Mouse (Mus musculus) C2C12 (cell line): ENCODE results near the gene Csrnp2.

Experiments used
- CTCF ChIP-seq: IDR thresholded peaks from one replicate; pipeline ENCODE4 v1.5.1; 2011; ENCODE audit not compliant: control insufficient read depth, insufficient read depth, insufficient read length
- MAX ChIP-seq: IDR thresholded peaks from one replicate; pipeline ENCODE4 v1.6.1; 2011; ENCODE audit warnings: mild to moderate bottlenecking, control low read depth
- USF1 ChIP-seq: IDR thresholded peaks from one replicate; pipeline ENCODE4 v1.6.1; 2011; ENCODE audit warnings: low read depth, mild to moderate bottlenecking, control low read depth, moderate library complexity

DNA sequence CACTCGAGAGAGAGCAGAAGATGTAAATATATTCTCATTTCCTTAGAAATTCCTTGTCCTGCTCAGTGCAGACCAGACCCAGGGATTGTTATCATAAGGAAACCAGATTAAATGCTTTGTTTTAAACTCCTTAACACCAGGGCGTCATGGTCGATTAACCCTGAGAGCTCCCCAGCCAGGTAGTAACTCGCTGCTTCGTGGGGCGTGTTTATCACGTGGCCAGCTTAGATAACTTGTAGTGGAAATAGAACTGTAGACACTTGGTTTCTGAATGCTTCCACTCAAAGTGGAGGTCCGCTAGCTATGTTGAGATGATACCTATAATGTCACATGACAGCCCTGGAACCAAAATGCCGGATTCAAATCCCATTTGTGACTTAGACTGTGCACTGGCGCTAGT lies 25.3 kb downstream of the Csrnp2 start:
- TF ChIP-seq CTCF: no peak
- TF ChIP-seq MAX: no peak
- TF ChIP-seq USF1: no peak
